Mouse (Mus musculus): ENCODE measurements at regions not wholly inside any gene's neighbourhood (a gene's known extent, or its start where the extent isn't known, plus 50 kb on each side); places are given as distances from the start of the nearest gene placed in this dataset.

GRCm38 (mm10) chr3:66646251-66646650, 334.9 kb upstream of the Rsrc1 start:
- ATAC-seq (replicated peaks; ENCODE audit: low FRiP score, poor library complexity, severe bottlenecking) = no peak

- ATAC-seq (replicated peaks; ENCODE audit: low FRiP score, poor library complexity, severe bottlenecking) = no peak
Measured at GRCm38 (mm10) chr3:66649271-66649670, 331.9 kb upstream of the Rsrc1 start.

- no peak for ATAC-seq (replicated peaks; ENCODE audit: low FRiP score, poor library complexity, severe bottlenecking)
Measured at GRCm38 (mm10) chr3:66650076-66650748, 331.0 kb upstream of the Rsrc1 start.

- no peak for ATAC-seq (replicated peaks; ENCODE audit: low FRiP score, poor library complexity, severe bottlenecking)
Measured at GRCm38 (mm10) chr3:66650749-66651472, 330.3 kb upstream of the Rsrc1 start.

GRCm38 (mm10) chr3:66652139-66652846, 328.9 kb upstream of the Rsrc1 start:
- ATAC-seq (replicated peaks; ENCODE audit: low FRiP score, poor library complexity, severe bottlenecking) = peak; percentile 76

GRCm38 (mm10) chr3:66653961-66654360, 327.2 kb upstream of the Rsrc1 start:
- ATAC-seq (replicated peaks; ENCODE audit: low FRiP score, poor library complexity, severe bottlenecking) = no peak

GRCm38 (mm10) chr3:66654860-66655259, 326.3 kb upstream of the Rsrc1 start:
- no peak for ATAC-seq (replicated peaks; ENCODE audit: low FRiP score, poor library complexity, severe bottlenecking)

GRCm38 (mm10) chr3:66656458-66656857, 324.7 kb upstream of the Rsrc1 start:
- ATAC-seq (replicated peaks; ENCODE audit: low FRiP score, poor library complexity, severe bottlenecking) = 0 out of 2 replicates have a peak, but pooled peaks have one; percentile 41

GRCm38 (mm10) chr3:66660555-66660954, 320.6 kb upstream of the Rsrc1 start:
- no peak for ATAC-seq (replicated peaks; ENCODE audit: low FRiP score, poor library complexity, severe bottlenecking)

GRCm38 (mm10) chr3:66661826-66662618, 319.2 kb upstream of the Rsrc1 start:
- ATAC-seq (replicated peaks; ENCODE audit: low FRiP score, poor library complexity, severe bottlenecking) = no peak

GRCm38 (mm10) chr3:66683589-66684286, 297.5 kb upstream of the Rsrc1 start:
- ATAC-seq (replicated peaks; ENCODE audit: low FRiP score, poor library complexity, severe bottlenecking) = no peak

GRCm38 (mm10) chr3:66684287-66684903, 296.8 kb upstream of the Rsrc1 start:
- ATAC-seq (replicated peaks; ENCODE audit: low FRiP score, poor library complexity, severe bottlenecking) = no peak

- ATAC-seq (replicated peaks; ENCODE audit: low FRiP score, poor library complexity, severe bottlenecking) = no peak
Measured at GRCm38 (mm10) chr3:66685136-66685535, 296.1 kb upstream of the Rsrc1 start.

GRCm38 (mm10) chr3:66687126-66687525, 294.1 kb upstream of the Rsrc1 start:
- ATAC-seq (replicated peaks; ENCODE audit: low FRiP score, poor library complexity, severe bottlenecking) = no peak

- no peak for ATAC-seq (replicated peaks; ENCODE audit: low FRiP score, poor library complexity, severe bottlenecking)
Measured at GRCm38 (mm10) chr3:66690906-66691522, 290.2 kb upstream of the Rsrc1 start.

GRCm38 (mm10) chr3:66695125-66695524, 286.1 kb upstream of the Rsrc1 start:
- ATAC-seq (replicated peaks; ENCODE audit: low FRiP score, poor library complexity, severe bottlenecking) = no peak

GRCm38 (mm10) chr3:66695661-66696253, 285.4 kb upstream of the Rsrc1 start:
- no peak for ATAC-seq (replicated peaks; ENCODE audit: low FRiP score, poor library complexity, severe bottlenecking)

- ATAC-seq (replicated peaks; ENCODE audit: low FRiP score, poor library complexity, severe bottlenecking) = no peak
Measured at GRCm38 (mm10) chr3:66698083-66698482, 283.1 kb upstream of the Rsrc1 start.
